Mouse (Mus musculus) urinary bladder, adult 18-20 months (tissue): Measurements from ENCODE around the gene Gon7.
A peak's percentile ranks its signal among the peaks of the same experiment; 100 is the strongest.

Experiments used
- DNase-seq, 2 experiments: peaks; one replicate each; pipeline ENCODE4 v3.0.0; 2022; ENCODE audit warnings: low spot score in 2 of 2, mixed read lengths in 2 of 2

Gon7 gene

DNA sequence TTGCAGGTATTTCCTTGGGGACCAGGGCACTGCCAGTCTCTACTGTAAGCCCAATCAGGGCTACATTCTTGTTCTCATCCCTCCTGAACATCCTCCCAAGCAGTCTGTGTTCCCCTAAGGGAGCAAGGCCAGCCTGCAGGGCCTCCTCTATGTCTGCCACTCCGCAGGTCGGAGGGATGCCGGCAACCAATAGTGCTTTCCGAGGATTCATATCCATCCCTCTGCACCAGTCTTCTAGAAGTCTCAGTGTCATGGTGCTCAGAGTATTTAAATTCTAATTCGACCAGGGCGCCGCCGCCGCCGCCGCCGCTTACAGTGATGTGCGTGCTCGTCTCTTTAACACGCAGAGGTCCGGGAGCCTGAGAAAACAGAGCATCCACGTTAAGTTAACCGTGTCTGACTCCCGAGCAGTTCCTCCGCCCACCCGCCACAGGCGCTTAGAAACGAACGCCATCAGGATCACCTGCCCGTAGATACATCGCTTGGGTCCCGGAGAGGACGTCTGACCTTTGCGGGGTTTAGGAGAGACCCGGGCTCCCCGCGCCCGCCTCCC is 14.5 kb downstream of the Gon7 start:
- DNase-seq = no peak

- no peak for DNase-seq
Measured at GRCm38 (mm10) chr12:102742056-102742455, 15.5 kb downstream of the Gon7 start.

DNA sequence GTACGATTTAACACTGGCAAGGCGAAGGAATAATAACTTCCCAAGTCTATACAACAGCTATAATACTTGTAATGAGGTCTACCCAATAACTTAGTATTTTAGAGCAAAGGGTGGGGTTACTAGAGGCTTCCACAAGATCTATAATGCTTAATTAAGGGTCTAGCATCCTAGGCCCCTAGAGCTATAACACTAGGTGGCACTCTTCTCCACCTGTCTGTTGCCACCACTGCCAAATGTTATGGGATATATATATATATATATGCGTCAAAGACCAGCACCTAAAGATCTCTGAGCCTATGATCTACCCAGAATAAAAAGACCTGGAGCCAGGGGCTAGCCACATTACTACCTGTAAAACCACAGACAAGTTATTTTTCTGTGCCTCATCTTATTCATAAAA is 17.3 kb downstream of the Gon7 start:
- no peak for DNase-seq

- DNase-seq = no peak
Measured at GRCm38 (mm10) chr12:102739096-102739495, 18.5 kb downstream of the Gon7 start.

- no peak for DNase-seq
Measured at GRCm38 (mm10) chr12:102733381-102733780, 24.2 kb downstream of the Gon7 start.

- DNase-seq = no peak
Measured at GRCm38 (mm10) chr12:102730798-102731619, 26.6 kb downstream of the Gon7 start.

DNA sequence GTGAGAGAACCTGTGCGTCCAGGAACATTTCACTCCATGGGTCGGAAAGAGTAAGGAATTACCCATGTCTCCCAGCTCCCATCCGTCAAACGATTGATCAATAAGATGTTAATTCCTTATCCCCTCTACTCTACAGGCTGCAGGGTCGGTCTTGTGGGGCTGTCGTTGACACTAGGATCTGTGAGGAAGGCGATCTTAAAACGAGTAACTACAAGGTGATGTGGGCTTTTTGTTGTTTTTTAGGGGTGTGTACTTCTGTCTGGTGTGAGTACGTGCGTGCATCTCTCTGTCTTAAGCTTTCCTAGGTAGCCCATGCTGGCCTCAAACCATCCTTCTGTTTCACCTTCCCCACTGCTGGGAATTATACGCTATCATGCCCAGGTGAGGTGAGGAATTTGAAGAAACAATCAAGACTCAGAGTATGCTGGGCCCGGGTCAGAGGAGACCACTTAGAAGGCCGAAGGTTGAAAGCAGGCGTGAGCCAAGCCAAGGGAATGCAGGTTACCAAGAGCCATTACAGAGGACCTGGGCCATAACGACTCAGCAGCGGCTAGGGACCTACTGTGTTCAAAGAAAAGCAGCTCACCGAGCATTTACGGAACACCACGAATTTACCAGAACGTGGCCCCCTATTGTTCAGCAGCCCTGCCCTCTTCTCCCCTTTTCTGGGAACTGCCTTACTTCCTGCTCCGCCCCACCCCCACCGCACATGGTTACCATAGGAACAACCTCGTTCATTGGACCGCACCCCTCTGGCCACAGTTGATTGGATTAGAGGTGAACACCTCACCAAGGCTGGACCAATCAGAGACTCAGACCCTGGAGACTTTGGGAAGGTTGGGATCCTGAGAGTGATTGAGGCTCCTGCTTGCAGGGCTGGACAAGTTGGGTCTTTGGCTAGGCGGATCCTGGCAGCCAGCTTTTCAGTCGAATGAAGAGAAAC is 27.5 kb downstream of the Gon7 start:
- DNase-seq = no peak

DNA sequence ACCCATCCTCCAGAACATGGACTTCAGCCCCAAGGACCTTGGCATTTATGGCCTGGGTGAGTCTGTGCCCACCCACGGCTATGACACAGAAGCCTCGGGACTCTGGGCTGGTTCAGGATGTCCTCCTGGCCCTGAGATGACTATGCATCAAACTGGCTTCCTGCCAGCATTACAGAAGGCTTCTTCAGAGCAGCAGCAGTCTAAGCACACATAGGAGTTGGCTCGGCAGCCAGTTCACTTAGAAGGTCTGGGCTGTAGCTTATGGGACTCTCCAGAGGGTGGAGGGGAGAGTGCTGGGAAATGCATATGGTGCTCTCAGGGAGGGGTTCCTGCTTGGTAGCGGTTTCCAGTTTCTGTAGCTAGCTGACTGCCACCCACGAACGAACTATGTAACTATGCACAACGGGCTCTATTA is 31.8 kb downstream of the Gon7 start:
- no peak for DNase-seq

GRCm38 (mm10) chr12:102725146-102725545 is 32.5 kb downstream of the Gon7 start:
- no peak for DNase-seq

DNA sequence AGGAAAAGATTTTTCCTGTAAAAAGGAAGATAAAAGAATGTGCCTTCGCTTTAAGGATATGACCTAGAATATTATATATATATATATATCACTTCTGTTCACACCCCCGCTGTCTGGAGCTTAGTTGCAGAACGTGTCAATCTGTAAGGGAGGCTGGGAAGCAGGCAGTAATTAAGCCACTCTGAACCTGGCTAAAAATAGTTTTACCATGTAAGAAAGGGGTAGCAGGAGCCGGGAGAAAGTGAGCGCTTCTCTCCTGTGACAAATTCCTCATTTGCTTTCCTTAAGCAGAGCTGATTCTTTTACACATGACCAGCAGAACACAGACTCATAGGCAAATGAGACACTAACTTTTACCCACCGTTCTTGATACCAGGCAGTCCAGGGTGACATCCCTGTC is 33.7 kb downstream of the Gon7 start:
- DNase-seq = no peak

DNA sequence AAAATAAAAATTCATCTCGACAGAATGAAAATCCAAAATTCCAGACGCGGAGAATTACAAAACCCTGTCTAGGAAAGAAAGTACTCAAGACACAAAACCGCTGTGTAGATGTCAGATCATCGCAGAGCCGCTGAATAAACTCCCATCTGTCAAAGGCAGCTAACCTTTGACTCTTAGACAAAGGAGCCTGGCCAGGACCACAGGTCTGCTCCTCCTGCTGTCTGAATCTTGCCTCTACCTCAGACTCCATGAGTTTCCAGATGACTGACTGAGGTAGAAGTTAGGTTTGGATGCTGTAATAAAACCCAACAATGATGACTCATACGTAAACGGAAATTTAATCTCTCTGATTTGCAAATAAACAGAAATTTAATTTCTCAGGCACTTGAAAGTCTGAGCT is 34.6 kb downstream of the Gon7 start:
- no peak for DNase-seq

GRCm38 (mm10) chr12:102722451-102722850 is 35.2 kb downstream of the Gon7 start:
- no peak for DNase-seq

- no peak for DNase-seq
Measured at GRCm38 (mm10) chr12:102719552-102720315, 37.9 kb downstream of the Gon7 start.

- no peak for DNase-seq
Measured at GRCm38 (mm10) chr12:102714654-102715395, 42.8 kb downstream of the Gon7 start.

DNA sequence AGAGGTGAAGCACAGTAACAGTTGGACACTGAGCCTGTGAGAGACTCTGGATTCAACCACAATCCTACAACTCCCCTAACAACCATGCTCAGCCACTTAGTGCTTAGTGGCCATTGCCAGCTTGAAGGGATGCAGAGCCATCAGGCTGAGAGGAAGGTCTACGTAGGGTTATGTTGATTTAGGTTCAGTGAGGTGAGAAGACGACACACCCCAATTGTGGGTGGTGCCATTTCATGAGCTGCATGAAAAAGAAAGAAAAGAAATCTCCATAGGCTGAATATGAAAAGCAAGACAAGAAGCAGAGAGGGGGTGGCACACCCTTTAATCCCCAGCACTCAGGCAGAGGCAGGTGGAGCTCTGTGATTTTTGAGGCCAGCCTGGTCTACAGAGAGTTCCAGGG is 43.5 kb downstream of the Gon7 start:
- DNase-seq = no peak

GRCm38 (mm10) chr12:102713153-102713865 is 44.3 kb downstream of the Gon7 start:
- no peak for DNase-seq

DNA sequence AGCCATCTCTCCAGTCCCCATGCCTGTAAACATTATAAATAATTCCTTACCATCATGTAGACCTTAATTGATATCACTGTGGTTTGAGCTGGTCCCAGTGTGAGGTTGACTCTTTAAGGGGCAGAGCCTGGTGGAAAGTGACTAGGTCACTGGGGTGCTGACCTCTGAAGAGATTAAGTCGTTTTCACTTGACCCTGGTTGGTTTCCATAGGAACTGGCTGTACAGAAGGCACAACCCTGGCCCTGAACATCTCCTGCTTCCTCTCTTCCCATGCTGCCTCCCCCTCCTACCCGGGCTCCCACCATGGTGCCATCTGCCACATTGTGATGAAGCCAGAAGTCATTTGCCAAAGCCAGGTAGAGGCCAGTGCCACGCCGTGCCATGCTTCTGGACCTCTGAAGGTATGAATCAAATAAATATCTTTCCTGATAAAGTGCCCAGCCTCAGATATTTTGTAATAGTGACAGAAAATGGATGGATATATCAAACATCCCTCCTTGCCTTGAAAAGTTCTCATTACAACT is 46.7 kb downstream of the Gon7 start:
- no peak for DNase-seq

DNA sequence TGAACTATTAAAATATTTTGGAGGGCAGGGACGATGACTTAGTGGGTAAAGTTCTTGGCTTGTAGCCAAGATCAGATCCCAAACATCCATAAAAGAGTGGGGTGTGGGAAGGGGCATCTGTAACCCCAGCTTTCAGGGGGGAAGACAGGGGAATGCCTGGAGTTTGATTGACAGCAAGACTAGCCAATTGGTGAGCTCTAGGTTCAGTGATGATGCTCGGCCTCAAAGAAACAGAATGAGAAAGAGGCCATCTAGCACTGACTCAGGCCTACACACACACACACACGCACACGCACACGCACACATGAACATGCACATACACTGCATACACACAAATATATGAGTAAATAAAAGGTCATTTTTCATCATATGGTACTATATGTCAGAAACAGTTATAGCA is 47.7 kb downstream of the Gon7 start:
- DNase-seq = no peak

GRCm38 (mm10) chr12:102708220-102708619 is 49.4 kb downstream of the Gon7 start:
- DNase-seq = peak; percentile 44 to 51

GRCm38 (mm10) chr12:102706833-102707463 is 50.7 kb downstream of the Gon7 start:
- DNase-seq = no peak
